Mouse (Mus musculus) lung, postnatal 0 days (tissue): ENCODE data around the gene Pafah1b3. TPM values are rescaled to one million over a fixed set of nuclear protein-coding genes. Genes with fewer than 3 reads are reported as not detected.

ENCODE experiments used
- ATAC-seq: fragments of 200-750 bp; cut with Nextera tagmentation; 2 replicates; pipeline ENCODE4 v1.8.0; 2017; ENCODE audit warnings: moderate library complexity
- DNase-seq: peaks from one replicate; pipeline ENCODE4 v3.0.0-alpha.2; 2016; ENCODE audit warnings: low spot score
- H3K27ac ChIP-seq: fragments of 300-500 bp; sonication (generic); 2 replicates; pipeline ENCODE4 v1.5.1; 2014; ENCODE audit warnings: antibody characterized with exemption, mild to moderate bottlenecking, low read length, mixed read lengths
- H3K27me3 ChIP-seq: fragments of 300-500 bp; sonication (generic); replicated peaks from 2 replicates; pipeline ENCODE4 v1.6.1; 2014; ENCODE audit warnings: low read length, mixed read lengths; ENCODE audit not compliant: insufficient read depth
- H3K36me3 ChIP-seq: fragments of 300-500 bp; sonication (generic); 2 replicates; pipeline ENCODE4 v1.6.1; 2014; ENCODE audit warnings: low read length, mixed read lengths; ENCODE audit not compliant: insufficient read depth
- H3K4me1 ChIP-seq: fragments of 300-500 bp; sonication (generic); 2 replicates; pipeline ENCODE4 v1.6.1; 2014; ENCODE audit warnings: antibody characterized with exemption, low read depth, low read length, mixed read lengths; ENCODE audit not compliant: insufficient read depth
- H3K4me2 ChIP-seq: fragments of 300-500 bp; sonication (generic); replicated peaks from 2 replicates; pipeline ENCODE4 v1.6.1; 2014; ENCODE audit warnings: low read depth, mild to moderate bottlenecking, low read length, moderate library complexity, mixed read lengths
- H3K4me3 ChIP-seq: fragments of 300-500 bp; sonication (generic); 2 replicates; pipeline ENCODE4 v1.5.1; 2014; ENCODE audit warnings: low read depth, low read length
- H3K9ac ChIP-seq: fragments of 300-500 bp; sonication (generic); replicated peaks from 2 replicates; pipeline ENCODE4 v1.6.1; 2014; ENCODE audit warnings: low read depth, mild to moderate bottlenecking
- H3K9me3 ChIP-seq: fragments of 300-500 bp; sonication (generic); 2 replicates; pipeline ENCODE4 v1.6.1; 2016; ENCODE audit warnings: low read length, mixed read lengths
- CTCF ChIP-seq: IDR thresholded peaks from 2 replicates; pipeline ENCODE4 v1.5.1; 2016; ENCODE audit warnings: antibody characterized with exemption, mild to moderate bottlenecking
- EP300 ChIP-seq: IDR thresholded peaks from 2 replicates; pipeline ENCODE4 v1.6.1; 2016; ENCODE audit warnings: antibody characterized with exemption, mild to moderate bottlenecking, control low read depth
- WGBS: fragments of 180-500 bp; shearing (Covaris S2); extraction: QIAGEN DNeasy Blood & Tissue Kit; methylation state at CpG from one replicate; pipeline ENCODE4 v1.1.7; 2014; 5-methylcytosine and 5-hydroxymethylcytosine counted together
- polyA plus RNA-seq: library from polyadenylated mRNA; unstranded; fragments of >200 nt; fragmentation: Nextera tagmentation; extraction: Ambion mirVana; gene quantifications from 2 replicates; pipeline ENCODE4 v1.2.1, GENCODE M21; 2015

Pafah1b3 gene
- polyA plus RNA-seq, 1 experiment from 2014 or later: 83.8 TPM

DNA sequence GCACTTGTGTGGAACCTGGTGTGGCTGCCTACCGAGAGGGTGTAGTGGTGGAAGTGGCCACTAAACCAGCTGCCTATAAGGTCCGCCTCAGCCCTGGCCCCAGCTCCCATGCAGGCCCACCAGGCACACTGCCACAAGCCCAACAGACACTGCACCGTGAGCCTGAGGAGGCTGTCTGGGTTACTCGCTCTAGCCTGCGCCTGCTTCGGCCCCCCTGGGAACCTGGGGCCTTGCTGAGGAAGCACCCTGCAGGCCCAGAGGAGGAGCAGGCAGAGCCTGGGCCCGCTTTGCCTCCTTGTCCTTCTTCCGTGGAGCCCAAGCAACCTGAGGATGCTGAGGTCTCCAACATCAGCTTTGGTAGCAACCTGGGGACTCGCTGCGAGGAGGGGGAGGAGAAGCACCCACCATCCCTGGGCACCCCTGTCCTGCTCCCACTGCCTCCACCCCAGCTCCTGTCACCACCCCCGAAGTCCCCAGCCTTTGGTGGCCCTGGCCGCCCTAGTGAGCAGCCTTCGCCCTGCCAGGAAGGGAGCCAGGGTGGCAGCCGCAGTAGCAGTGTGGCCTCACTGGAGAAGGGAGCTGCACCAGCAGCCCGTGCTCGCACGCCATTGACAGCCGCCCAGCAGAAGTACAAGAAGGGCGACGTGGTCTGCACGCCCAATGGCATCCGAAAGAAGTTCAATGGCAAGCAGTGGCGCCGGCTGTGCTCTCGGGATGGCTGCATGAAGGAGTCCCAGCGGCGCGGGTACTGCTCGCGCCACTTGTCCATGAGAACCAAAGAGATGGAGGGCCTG, 25.9 kb downstream of the Pafah1b3 start:
- no peak for TF ChIP-seq CTCF
- TF ChIP-seq EP300: no peak
- no peak overlapping the region for H3K27ac ChIP-seq
- no peaks in the 10 kb centered on the region for H3K9me3 ChIP-seq
- H3K9ac ChIP-seq: no peak overlapping the region
- no peak for ATAC-seq
- no peaks in the 10 kb centered on the region for H3K27me3 ChIP-seq
- no peak overlapping the region for H3K4me2 ChIP-seq
- peaks cover 19% of the 10 kb centered on the region for H3K4me1 ChIP-seq
- WGBS: 90% methylated on average over 27 of the region's 30 CpGs
- H3K4me3 ChIP-seq: no peak overlapping the region
- no peaks in the 10 kb centered on the region for H3K36me3 ChIP-seq
- no peak for DNase-seq

DNA sequence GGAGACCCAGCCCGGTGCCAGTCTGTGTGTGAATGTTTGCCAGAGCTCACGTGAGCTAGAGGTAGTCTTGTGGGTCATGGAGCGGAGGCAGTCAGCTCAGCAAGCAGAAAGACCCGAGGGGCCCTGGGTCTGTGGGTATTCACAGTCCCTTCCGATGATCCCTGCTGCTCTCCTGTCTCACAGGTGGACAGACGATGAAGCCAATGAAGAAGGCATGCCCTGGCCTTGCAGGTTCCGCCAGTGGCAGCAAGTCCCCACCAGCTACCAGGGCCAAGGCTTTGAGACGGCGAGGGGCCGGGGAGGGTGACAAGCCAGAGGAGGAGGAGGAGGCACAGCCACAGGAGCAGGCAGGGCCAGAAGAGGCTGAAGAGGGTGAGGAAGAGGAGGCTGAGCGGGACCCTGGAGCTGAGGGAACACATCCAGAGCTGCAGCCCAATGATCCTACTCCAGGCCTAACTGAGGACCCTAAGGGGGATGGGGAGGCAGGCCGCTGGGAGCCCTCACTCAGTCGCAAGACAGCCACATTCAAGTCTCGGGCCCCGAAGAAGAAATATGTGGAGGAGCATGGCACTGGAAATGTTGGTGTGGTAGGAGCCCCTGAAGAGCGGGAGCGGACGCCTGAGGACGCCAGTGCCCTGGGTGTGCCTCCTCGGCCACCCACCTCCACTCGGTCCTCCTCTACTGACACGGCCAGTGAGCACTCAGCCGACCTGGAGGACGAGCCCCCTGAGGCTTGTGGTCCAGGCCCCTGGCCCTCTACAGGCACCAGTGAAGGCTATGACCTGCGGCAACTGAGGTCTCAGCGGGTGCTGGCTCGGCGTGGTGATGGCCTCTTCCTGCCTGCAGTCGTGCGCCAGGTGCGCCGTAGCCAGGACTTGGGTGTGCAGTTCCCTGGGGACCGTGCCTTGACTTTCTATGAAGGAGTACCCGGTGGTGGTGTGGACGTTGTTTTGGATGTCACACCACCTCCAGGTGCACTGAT, 26.8 kb downstream of the Pafah1b3 start:
- 88% methylated on average over 35 of the region's 35 CpGs for WGBS
- Histone ChIP-seq H3K4me1 (peaks cover 21% of the 10 kb centered on the region), H3K9me3 (no peaks in the 10 kb centered on the region), H3K9ac (no peak overlapping the region), H3K27ac (no peak overlapping the region), H3K4me3 (no peak overlapping the region), H3K27me3 (no peaks in the 10 kb centered on the region), H3K36me3 (no peaks in the 10 kb centered on the region), H3K4me2 (no peak overlapping the region)
- TF ChIP-seq CTCF: no peak
- no peak for TF ChIP-seq EP300
- DNase-seq (no peak), ATAC-seq (no peak)

DNA sequence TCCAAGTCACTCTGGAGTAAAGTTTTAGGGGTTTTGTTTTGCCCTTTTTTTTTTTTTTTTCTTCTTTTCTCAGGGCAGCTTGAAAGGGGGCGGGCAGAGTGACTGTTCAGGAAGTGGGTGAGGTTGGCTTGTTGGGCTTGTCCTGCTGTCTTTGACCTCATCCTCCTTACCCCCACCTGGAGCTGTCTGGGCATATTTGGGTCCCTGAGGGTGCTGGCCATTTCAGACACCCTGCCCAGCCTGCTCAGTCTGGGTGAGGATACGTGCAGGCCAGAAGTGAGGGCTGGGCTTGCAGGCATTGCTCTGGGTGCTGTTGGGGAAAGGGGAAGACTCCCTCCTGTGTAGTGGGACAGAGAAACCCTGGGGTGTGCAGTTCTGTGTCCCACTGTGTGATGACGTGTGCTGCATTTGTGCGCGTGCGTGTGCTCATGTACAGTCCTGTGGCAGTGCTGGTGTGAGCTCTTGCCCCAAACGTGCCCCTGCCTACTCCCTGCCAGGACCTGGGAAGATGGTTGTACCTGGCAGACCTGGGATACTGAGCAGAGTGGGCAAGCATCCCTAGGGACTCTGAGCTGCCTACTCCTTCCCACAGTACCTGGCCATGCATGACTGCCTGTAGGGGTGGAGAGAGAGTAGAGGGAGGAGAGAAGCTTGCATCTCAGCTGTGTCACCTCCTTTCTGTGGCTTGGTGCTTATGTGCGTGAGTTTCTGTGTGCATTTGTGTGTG, 28.1 kb downstream of the Pafah1b3 start:
- Histone ChIP-seq H3K27ac (peak overlapping the region; percentile 89), H3K4me3 (no peak overlapping the region), H3K36me3 (no peaks in the 10 kb centered on the region), H3K9ac (no peak overlapping the region), H3K4me1 (peaks cover 16% of the 10 kb centered on the region), H3K4me2 (peak overlapping the region; percentile 87), H3K9me3 (no peaks in the 10 kb centered on the region), H3K27me3 (no peaks in the 10 kb centered on the region)
- DNase-seq (no peak), ATAC-seq (no peak)
- 82% methylated on average over 8 of the region's 8 CpGs for WGBS
- TF ChIP-seq EP300: no peak
- TF ChIP-seq CTCF: no peak

DNA sequence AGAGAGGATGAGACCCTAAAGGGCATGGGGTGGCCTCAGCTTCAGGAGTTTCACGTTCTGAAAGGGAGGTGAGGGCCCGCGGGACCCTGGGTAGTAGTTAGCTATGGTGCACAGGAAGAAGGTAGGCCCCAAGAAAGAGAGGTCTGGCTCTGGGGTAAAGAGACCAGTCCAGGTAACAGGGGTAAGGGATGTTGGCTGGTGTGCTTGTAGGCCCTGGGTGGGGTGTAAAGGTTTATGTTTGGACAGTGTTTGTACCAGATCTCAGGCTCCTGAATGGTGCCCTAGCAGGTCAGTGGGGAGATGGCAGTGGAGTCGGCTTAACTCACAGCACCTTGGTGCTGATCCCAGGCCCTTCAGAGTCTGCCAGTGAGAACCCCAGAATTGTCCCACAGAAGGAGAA, 28.8 kb downstream of the Pafah1b3 start:
- ATAC-seq: no peak
- WGBS: 30% methylated on average over 4 of the region's 4 CpGs
- TF ChIP-seq CTCF (no peak), EP300 (no peak)
- H3K27ac ChIP-seq: peak overlapping the region; percentile 89
- DNase-seq: no peak
- peaks cover 16% of the 10 kb centered on the region for H3K4me1 ChIP-seq
- no peaks in the 10 kb centered on the region for H3K36me3 ChIP-seq
- H3K9me3 ChIP-seq: no peaks in the 10 kb centered on the region
- peak overlapping the region; percentile 87 for H3K4me2 ChIP-seq
- peak overlapping the region; percentile 80 for H3K4me3 ChIP-seq
- no peaks in the 10 kb centered on the region for H3K27me3 ChIP-seq
- H3K9ac ChIP-seq: peak overlapping the region; percentile 74; the same call in 1 of the 2 replicates

DNA sequence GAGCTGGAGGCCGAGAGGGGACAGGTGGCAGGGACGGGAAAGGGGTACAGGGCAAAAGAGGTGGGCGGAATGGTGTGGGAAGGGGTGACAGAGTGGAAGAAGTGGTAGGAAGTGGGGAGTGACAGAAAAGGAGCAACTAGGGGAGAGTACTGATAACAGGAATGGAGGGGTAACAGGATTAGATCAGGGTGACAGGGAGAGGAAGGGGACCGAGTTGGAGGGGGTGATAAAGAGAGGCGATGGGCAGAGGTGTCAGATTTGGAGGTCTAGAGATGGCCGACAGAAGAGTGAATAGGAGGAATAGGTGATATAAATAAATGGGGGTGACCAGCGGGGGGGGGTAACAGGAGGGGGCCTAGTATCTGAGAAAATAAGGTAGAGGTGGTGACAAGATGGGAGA, 29.2 kb downstream of the Pafah1b3 start:
- H3K4me1 ChIP-seq: peaks cover 16% of the 10 kb centered on the region
- no peaks in the 10 kb centered on the region for H3K9me3 ChIP-seq
- H3K27me3 ChIP-seq: no peaks in the 10 kb centered on the region
- peak overlapping the region; percentile 74 for H3K9ac ChIP-seq
- DNase-seq: no peak
- H3K36me3 ChIP-seq: no peaks in the 10 kb centered on the region
- peak overlapping the region; percentile 87 for H3K4me2 ChIP-seq
- no peak for TF ChIP-seq CTCF
- no peak for TF ChIP-seq EP300
- peak overlapping the region; percentile 80 for H3K4me3 ChIP-seq
- WGBS: 0% methylated on average over 7 of the region's 7 CpGs
- H3K27ac ChIP-seq: peak overlapping the region; percentile 89
- no peak for ATAC-seq
